Mouse (Mus musculus) cerebellum, adult (tissue): ENCODE measurements around the gene Hrc.
A peak's percentile ranks its signal among the peaks of the same experiment; 100 is the strongest.

Experiments
- ATAC-seq: cut with Nextera tagmentation; 2 replicates; pipeline ENCODE4 v1.9.2; 2017; ENCODE audit warnings: mild to moderate bottlenecking, moderate library complexity, mixed read lengths; ENCODE audit not compliant: insufficient number of reproducible peaks, low FRiP score, low TSS enrichment

Hrc gene

DNA sequence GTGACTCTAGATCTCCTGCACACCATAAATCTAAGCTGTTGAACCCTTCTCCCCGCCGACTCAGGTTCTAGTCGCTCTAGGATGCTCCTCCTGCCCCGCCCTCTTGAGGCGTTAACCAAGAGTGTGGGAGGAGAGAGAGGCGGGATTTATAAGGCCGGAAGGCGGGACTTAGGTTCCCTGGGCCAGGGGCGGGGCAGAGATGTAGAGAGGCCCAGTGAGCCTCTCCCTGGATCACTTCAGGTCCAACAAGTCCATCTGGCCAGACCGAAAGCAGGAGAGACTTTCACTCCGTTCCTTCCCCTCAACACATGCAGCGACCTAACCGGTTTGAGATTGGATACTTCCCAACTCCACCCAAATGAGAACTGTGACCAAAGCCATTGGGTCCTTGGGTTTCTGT lies 27.7 kb downstream of the Hrc start:
- no peak for ATAC-seq

DNA sequence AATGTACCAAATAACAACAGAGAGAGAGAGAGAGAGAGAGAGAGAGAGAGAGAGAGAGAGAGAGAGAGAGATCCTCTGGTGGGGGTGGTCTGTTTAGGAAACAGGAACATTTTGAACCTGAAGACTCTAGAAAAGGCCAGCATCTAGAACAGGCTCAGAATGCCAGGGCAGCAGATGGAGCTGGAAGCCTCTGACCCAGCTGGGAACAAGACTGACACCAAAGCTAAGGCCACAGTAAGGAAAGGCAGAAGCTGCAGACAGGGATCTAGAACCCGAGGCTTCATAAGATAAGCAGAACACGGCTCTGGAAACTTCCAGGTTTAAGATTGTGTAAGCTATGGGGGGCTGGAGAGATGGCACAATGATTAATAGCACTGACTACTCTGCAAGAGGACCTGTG lies 28.9 kb downstream of the Hrc start:
- ATAC-seq: no peak

DNA sequence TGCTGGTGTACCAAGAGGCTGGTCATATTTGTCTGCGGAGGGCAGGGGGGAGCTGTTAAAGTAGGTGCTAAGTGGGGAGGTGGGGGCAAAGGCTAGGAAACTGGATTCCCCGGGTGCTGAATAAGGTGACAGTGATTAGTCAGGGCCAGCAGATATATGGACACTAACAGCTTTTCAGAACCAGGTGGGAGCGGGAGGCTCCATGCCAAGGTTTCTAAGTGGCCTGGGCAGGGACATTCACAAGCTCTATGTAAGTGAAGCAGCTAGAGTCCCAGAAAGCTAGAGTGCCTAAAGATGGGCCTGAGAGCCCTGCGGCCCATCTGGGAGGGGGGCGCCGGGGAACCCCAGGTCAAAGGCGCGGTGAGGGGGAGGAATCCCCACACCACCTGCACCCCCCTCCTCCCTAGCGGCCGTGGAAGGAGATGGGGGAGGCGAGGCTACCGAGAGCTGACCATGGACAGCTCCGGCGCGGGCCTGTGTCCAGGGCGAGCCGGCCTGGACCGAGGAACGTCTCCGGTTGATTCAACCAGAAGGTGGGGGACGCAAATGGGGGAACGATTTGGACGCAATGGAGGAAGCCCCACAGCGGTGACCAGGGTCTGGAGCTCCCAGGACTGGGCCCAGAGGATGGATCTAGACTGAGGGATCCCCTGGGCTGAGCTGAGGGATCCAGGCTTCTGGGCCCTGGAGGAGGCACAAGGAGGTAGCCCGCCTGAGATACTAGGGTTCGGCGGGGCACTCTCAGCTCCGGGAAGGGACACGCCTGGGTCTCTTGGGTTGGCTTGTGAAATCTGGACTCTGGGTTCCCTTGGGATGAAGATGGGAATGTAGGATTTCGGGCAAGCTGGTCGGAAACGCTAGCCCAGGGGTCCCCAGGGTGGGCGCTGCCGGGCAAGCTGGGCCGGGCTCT lies 30.9 kb downstream of the Hrc start:
- no peak for ATAC-seq

DNA sequence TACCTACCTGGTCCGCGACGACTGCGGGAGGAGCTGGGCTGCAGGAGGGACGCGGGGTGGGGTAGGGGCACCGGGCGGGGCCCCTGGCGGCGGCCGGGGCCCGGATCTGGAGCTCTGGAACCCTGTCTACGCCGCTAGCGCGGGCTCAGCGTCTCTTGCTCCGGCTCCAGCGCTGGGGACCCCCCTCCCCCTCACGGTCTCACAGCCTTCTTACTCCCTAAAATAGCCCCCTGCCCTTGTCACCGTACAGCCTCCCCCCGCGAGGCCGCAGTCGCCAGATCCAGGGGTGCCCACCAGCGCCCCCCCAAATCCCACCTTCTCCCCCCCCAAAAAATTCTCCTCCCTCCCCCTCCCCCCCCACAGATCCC lies 31.5 kb downstream of the Hrc start, which contains the start of gene Ppfia3:
Ppfia3 (minus strand) TSS at position 368 of the 368 bp plus-strand sequence.
- ATAC-seq: no peak

DNA sequence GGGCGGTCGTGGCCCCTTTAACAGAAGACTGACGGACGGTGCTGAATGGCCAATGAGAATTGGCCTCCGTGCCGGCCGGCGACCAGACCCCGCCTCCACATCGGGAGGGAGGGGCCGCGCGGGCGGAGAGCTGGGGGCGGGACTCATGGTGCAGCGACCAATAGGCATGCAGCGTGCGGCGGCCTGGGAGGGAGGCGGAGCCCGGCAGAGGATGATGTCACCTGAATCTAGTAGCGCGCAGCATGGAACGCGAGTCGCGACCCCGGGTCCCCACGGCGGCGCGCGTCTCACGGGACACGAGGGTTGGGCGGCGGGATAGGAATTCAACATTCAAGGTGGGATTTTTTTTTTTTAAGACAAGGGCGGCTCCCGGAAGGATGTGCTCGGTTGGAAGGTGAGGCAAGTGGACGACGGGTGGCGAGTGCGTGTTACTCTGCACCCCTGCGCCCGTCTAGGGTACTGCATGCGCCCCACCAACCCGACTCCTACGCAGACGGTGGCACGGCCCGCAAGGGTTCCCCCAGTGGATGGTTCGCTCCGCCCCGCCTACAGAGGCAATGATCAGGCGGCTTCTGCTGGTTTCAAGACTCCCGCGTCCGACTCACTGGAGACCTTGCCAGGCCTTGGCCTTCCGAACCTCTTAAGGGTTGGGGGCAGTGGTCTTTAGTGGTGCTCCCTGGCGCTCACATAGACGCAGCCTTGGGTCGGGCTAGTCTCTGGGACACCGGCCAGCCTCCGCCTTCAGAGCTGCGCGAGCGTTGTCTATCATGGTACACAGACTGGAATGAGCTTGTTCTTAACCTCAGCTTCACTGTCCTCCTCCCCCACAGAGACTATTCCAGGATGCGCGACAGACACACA lies 32.2 kb downstream of the Hrc start:
- peak; percentile 77 for ATAC-seq

DNA sequence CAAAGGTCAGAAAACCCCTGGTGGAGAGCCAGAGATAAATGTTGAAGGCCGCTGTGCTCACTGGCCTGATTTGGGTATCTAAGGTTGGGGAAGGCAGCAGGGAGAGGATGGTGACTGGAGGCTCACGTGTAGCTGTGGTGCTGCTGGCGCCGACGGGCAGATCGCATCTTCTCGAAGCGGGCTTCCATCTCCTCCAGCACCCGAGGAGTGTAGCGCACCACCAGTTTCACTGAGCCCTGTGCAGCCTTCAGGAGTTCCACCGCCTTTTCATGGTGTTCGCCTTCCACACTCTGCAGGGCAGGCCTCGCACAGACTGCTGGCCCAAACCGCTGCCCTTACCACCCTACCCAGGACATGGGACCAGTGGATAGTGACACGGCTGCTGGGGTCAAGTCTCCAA lies 33.1 kb downstream of the Hrc start:
- ATAC-seq: no peak

DNA sequence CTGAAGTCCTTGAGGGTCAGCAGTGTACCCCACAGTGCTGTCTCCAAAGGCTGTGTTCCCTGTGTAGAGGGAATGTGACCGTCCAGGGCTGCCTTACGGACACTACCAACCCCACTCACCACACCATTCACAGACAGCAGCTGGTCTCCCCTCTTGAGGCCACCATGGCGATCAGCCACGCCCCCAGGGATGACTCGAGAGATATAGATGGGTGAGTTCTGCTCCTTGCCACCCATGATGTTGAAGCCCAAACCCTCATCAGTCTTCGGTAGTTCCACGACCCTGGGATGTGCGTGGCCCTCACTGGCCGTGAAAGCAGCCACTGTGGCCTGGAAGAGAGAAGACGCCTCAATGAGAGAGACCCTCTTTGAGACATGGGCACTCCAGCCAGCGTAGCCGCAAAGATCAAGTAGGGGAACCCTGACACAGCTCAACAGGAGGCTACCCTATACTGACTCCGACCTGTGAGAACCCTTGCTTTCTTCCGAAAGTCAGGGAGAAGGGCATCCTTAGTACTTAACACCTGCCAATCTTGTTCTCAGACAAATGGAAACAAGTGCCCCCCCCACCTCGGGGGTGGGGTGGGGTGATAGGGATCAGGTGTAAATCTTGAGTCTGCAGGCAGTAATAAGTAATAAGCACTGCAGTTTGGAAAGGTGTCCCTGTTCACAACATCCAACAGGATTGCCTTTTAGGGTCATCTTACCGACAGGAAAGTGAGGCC lies 34.1 kb downstream of the Hrc start:
- ATAC-seq: no peak

DNA sequence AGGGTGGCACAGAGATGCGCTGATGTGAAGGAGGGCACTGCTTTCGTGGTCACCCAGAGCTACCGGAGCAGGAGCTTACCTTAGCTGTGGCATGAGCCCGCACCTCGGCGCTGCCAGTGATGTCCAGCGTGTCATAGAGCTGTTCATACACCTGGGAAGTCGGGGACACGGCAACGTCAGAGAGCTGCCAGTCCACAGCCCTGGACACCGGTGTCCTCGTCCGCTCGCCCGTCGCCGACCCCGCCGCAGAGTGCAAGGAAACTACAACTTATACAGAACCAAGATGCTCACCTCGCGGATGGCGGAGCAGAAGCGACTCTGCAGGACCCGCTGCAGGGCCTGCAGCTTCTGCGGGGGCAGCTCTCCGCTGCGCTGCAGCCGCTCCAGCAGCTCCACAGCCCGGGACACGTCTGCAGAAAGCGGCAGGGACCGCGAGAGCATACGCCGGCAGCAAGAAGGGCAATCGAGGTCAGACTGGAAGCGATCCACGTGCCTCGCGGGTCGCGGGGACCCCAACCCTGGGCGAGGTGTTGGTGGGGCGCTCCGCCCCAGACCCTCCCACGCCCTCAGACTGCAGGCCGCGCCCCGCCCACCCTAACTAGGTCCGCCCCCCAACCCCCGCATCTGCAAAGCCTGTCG lies 34.9 kb downstream of the Hrc start:
- ATAC-seq: no peak

DNA sequence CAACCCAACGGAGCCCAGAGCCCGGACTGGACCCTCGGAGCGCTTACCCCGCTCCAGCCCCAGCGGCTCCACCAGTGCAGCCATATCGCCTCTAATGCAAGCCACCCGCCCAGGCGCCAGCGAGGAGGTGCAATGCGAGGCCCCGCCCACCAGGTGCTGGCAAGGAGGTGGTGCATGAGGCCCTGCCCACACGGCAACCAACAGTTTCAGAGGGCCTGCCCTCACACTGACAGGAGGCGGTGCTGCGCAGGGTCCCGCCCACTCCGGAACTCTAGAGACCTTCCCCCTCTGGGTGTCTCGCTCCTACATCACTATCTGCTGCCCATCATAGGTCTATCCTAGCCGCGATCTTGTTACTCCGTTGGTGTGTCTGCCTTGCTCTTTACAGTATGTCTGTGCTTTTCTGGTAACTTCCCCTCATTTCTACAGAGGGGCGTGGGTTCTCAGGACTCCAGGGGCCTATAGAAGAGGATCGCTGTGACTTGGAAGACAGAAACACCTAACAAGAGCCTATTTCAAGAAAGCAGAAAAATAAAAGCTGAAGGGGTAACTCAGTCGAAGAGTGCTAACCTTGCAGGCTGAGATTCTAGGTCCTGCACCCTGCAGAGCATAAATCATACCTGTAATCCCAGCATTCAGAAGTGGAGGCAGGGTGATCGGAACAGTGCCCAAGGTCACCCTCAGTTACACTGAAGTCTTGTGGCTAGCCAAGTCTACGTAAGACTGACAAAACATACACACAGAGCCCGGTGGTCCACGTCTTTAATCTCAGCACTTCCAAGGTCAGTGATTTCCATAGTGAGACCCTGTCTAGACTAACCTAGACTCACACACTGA lies 35.6 kb downstream of the Hrc start, which contains the start of gene Lin7b:
Lin7b (minus strand) TSS at position 109 of the 837 bp plus-strand sequence.
- ATAC-seq: peak; percentile 45; the same call in 1 of the 2 replicates

DNA sequence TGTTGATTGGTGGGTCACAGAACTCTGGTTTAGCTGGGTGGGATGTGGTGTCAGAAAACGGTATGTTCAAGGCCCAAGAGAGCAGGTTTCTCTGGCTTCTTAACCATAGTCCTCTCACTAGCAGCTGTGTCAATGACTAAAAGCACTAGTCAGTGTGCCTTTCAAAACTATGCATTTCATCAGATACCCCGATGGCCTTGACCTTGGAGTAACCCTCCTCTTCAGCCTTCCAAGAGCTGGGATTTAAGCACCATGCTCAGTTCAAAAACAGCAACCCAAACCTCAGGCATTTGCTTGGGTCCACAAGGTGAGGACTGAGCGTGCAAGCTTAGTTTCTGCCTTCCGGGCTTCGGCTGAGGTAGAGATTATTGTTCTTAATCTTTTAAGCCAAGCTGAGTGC lies 37.3 kb downstream of the Hrc start:
- ATAC-seq: no peak

DNA sequence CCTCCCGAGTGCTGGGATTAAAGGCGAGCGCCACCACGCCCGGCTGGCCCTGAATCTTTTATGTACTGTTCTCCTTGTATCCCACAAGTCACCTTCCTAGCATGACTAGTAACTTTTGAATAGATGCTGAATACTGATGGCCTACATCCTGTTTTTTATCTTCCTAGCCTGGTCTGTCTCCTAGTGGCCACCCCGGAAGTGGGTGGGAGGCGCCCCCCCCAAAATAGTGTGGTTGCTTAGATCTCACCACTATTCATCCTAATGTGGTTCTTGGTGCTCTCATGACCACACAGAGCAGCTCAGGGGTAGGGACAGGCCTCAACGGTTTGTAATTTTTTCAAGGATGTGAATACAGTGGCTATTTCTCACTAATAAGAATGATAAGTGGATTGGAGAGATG lies 39.5 kb downstream of the Hrc start:
- ATAC-seq: no peak

DNA sequence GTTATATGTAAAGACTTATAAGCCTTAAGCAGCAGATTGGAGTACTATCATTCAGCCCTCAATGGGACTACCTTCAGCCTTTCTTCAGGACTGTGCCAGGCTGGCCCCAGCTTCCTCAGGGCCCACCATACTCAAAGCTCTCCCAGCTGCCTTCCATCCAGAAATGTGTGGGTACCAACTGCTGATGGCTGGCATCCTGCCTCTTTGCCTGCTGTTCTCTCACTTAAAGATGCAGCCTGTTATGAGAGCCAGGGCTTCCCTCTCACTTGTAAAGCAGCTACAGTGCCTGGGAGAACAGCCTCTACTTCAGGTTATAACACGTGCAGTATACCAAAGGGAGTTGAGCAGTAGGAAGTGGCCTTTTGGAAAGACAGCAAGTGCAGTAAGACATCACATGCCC lies 41.0 kb downstream of the Hrc start:
- no peak for ATAC-seq

DNA sequence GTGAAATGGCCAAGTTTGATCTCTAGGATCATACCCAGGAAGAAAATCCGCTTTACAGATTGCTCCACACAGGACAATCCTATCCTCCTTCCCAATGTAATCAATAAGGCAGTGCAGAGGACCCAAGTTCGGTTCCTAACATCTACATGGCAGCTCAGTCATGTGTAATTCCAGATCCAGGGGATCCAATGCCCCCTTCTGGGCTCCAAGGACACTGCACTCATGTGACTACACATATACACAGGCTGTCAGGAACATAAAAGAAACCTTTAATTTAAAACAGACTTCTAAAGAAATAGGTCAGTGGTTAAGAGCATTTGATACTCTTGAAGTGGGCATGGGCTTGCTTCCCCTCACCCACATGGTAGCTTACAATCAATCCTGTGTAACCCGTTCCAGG lies 51.0 kb downstream of the Hrc start:
- ATAC-seq: no peak
